Mouse (Mus musculus): ENCODE measurements at regions not wholly inside any gene's neighbourhood (a gene's known extent, or its start where the extent isn't known, plus 50 kb on each side); places are given as distances from the start of the nearest gene placed in this dataset.
A peak's percentile ranks its signal among the peaks of the same experiment; 100 is the strongest.

DNA sequence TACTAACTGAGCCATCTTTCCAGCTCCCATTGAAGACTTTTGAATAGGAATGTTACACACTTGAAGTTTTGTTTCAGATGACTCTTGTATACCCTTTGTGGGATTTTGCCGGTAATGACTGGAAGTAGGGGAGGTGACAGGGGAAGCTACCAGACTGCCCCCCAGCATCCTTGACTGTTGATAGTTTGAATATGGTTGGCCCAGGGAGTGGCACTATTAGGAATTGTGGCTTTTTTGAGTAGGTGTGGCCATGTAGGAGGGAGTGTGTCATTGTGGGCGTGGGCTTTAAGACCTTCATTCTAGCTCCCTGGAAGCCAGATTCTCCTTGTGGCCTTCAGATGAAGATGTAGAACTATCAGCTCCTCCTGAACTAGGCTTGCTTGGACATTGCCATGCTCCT is 207.4 kb downstream of the Nucb2 start:
- WGBS, result 95% methylated on average over 2 of the region's 2 CpGs
- ATAC-seq, result no peak
- Histone ChIP-seq H3K4me1 (ENCODE audit: insufficient read depth, low read length) (no peaks in the 10 kb centered on the region), H3K9me3 (ENCODE audit: low read length) (no peaks in the 10 kb centered on the region), H3K4me3 (ENCODE audit: low read length) (no peak overlapping the region), H3K4me2 (ENCODE audit: low read depth, low read length) (no peak overlapping the region), H3K27ac (no peak overlapping the region), H3K9ac (replicated peaks; ENCODE audit: low read length) (no peak overlapping the region), H3K27me3 (ENCODE audit: insufficient read depth, low read length) (no peaks in the 10 kb centered on the region), H3K36me3 (ENCODE audit: insufficient read depth, low read length) (no peaks in the 10 kb centered on the region)
- no peak for TF ChIP-seq CTCF (IDR thresholded peaks at IDR 0.05; ENCODE audit: low read depth)
- DNase-seq (ENCODE audit: low spot score), result no peak

DNA sequence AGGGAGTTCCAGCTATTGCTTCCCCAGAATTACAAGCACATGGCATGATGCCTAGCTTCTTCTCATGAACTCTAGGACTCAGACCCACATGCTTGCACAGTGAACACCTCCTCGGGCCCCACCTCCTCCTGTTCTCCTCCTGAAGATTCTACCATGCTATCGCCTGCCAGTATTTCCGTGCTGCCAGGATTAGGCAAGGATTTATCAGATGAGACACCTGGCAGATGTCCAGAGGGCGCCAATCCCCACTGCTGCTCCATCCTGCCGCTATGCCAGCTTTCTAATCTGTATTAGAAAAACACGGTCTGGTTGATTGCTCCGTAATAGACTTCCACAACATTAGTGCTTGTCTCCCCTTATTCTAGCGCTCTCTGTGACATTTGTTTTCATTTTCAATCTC is 209.0 kb downstream of the Nucb2 start:
- no peak overlapping the region for H3K4me3 ChIP-seq (ENCODE audit: low read length)
- no peaks in the 10 kb centered on the region for H3K27me3 ChIP-seq (ENCODE audit: insufficient read depth, low read length)
- no peaks in the 10 kb centered on the region for H3K36me3 ChIP-seq (ENCODE audit: insufficient read depth, low read length)
- DNase-seq (ENCODE audit: low spot score) (peak; percentile 84), ATAC-seq (peak; percentile 59)
- H3K9ac ChIP-seq (replicated peaks; ENCODE audit: low read length), result no peak overlapping the region
- WGBS, result 39% methylated on average over 8 of the region's 8 CpGs
- H3K4me2 ChIP-seq (ENCODE audit: low read depth, low read length), result no peak overlapping the region
- no peak for TF ChIP-seq CTCF (IDR thresholded peaks at IDR 0.05; ENCODE audit: low read depth)
- no peaks in the 10 kb centered on the region for H3K9me3 ChIP-seq (ENCODE audit: low read length)
- no peak overlapping the region for H3K27ac ChIP-seq
- no peaks in the 10 kb centered on the region for H3K4me1 ChIP-seq (ENCODE audit: insufficient read depth, low read length)

DNA sequence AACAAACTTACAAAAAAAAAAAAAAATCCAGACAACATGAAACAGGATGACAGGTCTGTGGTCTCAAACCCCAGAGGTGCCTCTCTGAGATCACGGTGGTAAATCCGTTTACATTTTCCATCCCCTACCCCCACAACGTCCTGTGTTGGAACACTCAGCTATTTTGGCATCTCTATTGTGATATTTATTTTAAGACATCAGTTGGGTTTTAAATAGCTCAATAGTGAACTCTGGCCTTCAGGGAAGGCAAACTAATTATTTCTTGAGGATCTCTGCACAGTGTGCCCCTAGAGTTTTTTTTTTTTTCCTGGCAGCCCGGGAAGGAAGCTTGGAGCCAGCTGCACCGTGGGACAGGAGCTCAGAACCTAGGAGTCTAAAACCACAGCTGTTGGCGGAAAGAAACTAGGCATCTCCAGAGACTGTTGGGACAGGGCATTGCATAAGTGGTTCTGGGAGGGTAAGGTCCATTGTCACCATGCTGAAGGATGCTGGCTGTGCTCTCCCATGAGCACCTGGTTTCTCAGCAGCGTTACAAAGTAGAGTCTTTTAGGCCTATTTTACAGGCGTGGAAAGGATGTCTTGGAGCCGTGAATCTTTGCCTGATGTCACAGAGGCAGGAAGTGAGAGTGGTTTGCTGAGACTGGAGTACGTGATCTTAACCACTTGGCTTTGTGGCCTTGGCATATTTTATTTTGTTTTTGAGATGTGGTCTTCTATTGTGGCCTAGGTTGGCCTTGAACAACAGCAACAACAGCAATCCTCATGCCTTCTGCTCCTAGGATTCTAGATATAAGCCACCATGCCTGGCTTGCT is 211.3 kb downstream of the Nucb2 start:
- Histone ChIP-seq H3K9ac (replicated peaks; ENCODE audit: low read length) (no peak overlapping the region), H3K4me3 (ENCODE audit: low read length) (no peak overlapping the region), H3K4me2 (ENCODE audit: low read depth, low read length) (no peak overlapping the region), H3K9me3 (ENCODE audit: low read length) (no peaks in the 10 kb centered on the region), H3K27ac (no peak overlapping the region), H3K4me1 (ENCODE audit: insufficient read depth, low read length) (no peaks in the 10 kb centered on the region), H3K36me3 (ENCODE audit: insufficient read depth, low read length) (no peaks in the 10 kb centered on the region), H3K27me3 (ENCODE audit: insufficient read depth, low read length) (no peaks in the 10 kb centered on the region)
- WGBS, result 55% methylated on average over 10 of the region's 10 CpGs
- no peak for ATAC-seq
- no peak for TF ChIP-seq CTCF (IDR thresholded peaks at IDR 0.05; ENCODE audit: low read depth)
- no peak for DNase-seq (ENCODE audit: low spot score)

DNA sequence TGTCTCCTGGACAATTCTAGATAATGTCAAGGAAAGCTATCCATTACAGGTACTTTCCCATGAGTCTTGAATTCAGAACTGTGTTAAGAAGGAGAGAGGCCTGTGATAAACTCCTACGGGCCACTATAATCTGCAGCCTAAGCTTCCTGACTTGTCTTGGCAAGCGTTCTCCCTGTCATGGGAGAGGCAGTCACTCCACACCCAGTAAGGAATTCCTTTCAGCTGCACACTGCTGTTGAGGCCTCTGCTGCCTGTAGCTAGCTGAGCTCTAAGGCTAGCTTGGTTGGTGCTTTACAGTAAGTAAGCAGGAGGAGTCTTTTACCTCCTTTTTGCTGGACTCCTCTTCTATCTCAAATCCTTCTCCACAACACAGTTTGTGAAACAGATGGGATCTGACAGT is 224.2 kb downstream of the Nucb2 start:
- ATAC-seq (no peak), DNase-seq (ENCODE audit: low spot score) (no peak)
- Histone ChIP-seq H3K9me3 (ENCODE audit: low read length) (no peaks in the 10 kb centered on the region), H3K27ac (no peak overlapping the region), H3K4me1 (ENCODE audit: insufficient read depth, low read length) (no peaks in the 10 kb centered on the region), H3K4me3 (ENCODE audit: low read length) (no peak overlapping the region), H3K9ac (replicated peaks; ENCODE audit: low read length) (no peak overlapping the region), H3K36me3 (ENCODE audit: insufficient read depth, low read length) (no peaks in the 10 kb centered on the region), H3K27me3 (ENCODE audit: insufficient read depth, low read length) (no peaks in the 10 kb centered on the region), H3K4me2 (ENCODE audit: low read depth, low read length) (no peak overlapping the region)
- TF ChIP-seq CTCF (IDR thresholded peaks at IDR 0.05; ENCODE audit: low read depth), result no peak
- 37% methylated on average over 2 of the region's 2 CpGs for WGBS

DNA sequence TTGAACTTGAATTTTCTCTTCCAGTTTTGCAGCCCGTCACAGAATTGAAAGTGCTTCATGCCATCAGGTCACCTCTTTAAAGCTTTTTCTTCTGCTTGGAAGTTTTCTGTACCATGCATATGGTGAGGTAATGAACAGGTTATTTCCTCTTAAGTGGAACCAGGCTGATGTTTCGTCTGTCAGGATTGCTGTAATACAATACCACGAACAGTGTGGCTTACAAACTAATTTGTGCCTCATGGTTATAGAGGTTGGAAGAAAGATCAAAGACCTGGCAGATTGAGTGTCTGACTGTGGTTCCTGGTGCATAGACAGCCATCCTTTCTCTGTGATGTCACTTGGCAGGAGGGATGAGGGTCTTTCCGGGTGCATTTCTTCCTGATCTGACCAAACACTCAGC is 225.6 kb downstream of the Nucb2 start:
- 70% methylated on average over 4 of the region's 4 CpGs for WGBS

DNA sequence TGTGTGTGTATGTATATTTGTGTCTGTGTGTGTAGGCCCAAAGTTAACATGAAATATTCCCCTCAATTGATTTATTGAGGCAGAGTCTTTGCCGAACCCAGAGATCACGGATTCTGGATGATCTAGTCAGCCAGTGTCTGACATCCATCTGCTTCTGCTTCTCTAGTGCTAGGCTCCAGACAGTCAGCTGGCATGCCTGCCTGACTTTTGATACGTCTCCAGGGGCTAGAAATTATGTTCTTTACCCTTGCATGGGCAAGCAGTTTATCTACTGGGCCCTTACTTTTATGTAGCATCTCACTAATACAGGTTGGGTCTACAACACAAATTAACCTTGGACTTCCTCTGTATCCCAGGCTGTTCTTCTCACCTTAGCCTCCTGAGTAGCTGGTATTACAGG is 231.5 kb downstream of the Nucb2 start:
- no peak overlapping the region for H3K4me2 ChIP-seq (ENCODE audit: low read depth, low read length)
- H3K27me3 ChIP-seq (ENCODE audit: insufficient read depth, low read length), result no peaks in the 10 kb centered on the region
- no peak overlapping the region for H3K4me3 ChIP-seq (ENCODE audit: low read length)
- 0 out of 2 replicates have a peak overlapping the region, but pooled peaks have one; percentile 58 for H3K27ac ChIP-seq
- DNase-seq (ENCODE audit: low spot score) (peak; percentile 58), ATAC-seq (no peak)
- H3K9ac ChIP-seq (replicated peaks; ENCODE audit: low read length), result no peak overlapping the region
- no peaks in the 10 kb centered on the region for H3K4me1 ChIP-seq (ENCODE audit: insufficient read depth, low read length)
- no peak for TF ChIP-seq CTCF (IDR thresholded peaks at IDR 0.05; ENCODE audit: low read depth)
- WGBS, result 52% methylated on average over 3 of the region's 3 CpGs
- no peaks in the 10 kb centered on the region for H3K36me3 ChIP-seq (ENCODE audit: insufficient read depth, low read length)
- H3K9me3 ChIP-seq (ENCODE audit: low read length), result no peaks in the 10 kb centered on the region

More for the DNA sequence above, 225.6 kb downstream of the Nucb2 start:
- no peaks in the 10 kb centered on the region for H3K27me3 ChIP-seq (ENCODE audit: insufficient read depth, low read length)
- ATAC-seq (no peak), DNase-seq (ENCODE audit: low spot score) (no peak)
- no peak overlapping the region for H3K4me2 ChIP-seq (ENCODE audit: low read depth, low read length)
- no peaks in the 10 kb centered on the region for H3K4me1 ChIP-seq (ENCODE audit: insufficient read depth, low read length)
- H3K36me3 ChIP-seq (ENCODE audit: insufficient read depth, low read length), result no peaks in the 10 kb centered on the region
- no peaks in the 10 kb centered on the region for H3K9me3 ChIP-seq (ENCODE audit: low read length)
- TF ChIP-seq CTCF (IDR thresholded peaks at IDR 0.05; ENCODE audit: low read depth), result no peak
- no peak overlapping the region for H3K9ac ChIP-seq (replicated peaks; ENCODE audit: low read length)
- H3K4me3 ChIP-seq (ENCODE audit: low read length), result no peak overlapping the region
- H3K27ac ChIP-seq, result no peak overlapping the region

DNA sequence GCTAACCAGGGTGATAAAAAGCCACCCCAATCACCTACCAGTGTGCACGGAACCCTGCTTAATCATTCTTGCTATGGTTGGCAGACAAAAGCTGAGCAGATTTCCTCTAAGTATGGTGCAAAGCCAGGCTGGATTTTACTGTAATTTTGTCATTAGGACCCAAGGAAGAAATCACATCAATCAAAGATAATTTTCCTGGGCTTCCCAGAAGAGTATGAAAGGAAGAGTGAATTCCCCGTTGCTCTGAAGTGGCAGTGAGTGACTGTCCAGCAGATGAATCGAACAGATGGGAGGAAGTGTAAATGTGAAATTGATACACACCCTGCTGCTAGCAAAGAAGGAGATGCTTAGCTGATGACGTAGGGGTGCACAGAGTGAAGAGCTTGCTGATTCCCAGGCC is 232.2 kb downstream of the Nucb2 start:
- H3K4me1 ChIP-seq (ENCODE audit: insufficient read depth, low read length), result no peaks in the 10 kb centered on the region
- no peaks in the 10 kb centered on the region for H3K27me3 ChIP-seq (ENCODE audit: insufficient read depth, low read length)
- no peak overlapping the region for H3K9ac ChIP-seq (replicated peaks; ENCODE audit: low read length)
- ATAC-seq, result peak; percentile 76; the same call in 1 of the 2 replicates
- no peaks in the 10 kb centered on the region for H3K9me3 ChIP-seq (ENCODE audit: low read length)
- peak; percentile 59 for DNase-seq (ENCODE audit: low spot score)
- TF ChIP-seq CTCF (IDR thresholded peaks at IDR 0.05; ENCODE audit: low read depth), result no peak
- H3K4me2 ChIP-seq (ENCODE audit: low read depth, low read length), result no peak overlapping the region
- H3K27ac ChIP-seq, result peak overlapping the region; percentile 58; the same call in 1 of the 2 replicates
- no peaks in the 10 kb centered on the region for H3K36me3 ChIP-seq (ENCODE audit: insufficient read depth, low read length)
- WGBS, result 36% methylated on average over 4 of the region's 4 CpGs
- H3K4me3 ChIP-seq (ENCODE audit: low read length), result no peak overlapping the region
